Mouse (Mus musculus) thymus, postnatal 0 days (tissue): ENCODE data around the gene Abat. TPM values are rescaled to one million over a fixed set of nuclear protein-coding genes. Genes with fewer than 3 reads are reported as not detected.
A peak's percentile ranks its signal among the peaks of the same experiment; 100 is the strongest.

Experiments
- DNase-seq: peaks from one replicate; pipeline ENCODE4 v3.0.0-alpha.2; 2015; ENCODE audit warnings: low spot score
- polyA plus RNA-seq: library from polyadenylated mRNA; unstranded; fragments of >200 nt; fragmentation: Nextera tagmentation; extraction: Ambion mirVana; gene quantifications from 2 replicates; pipeline ENCODE4 v1.2.1, GENCODE M21; 2015

The Abat gene
- 9.3 and 13.9 TPM in 2 replicates for polyA plus RNA-seq

GRCm38 (mm10) chr16:8513236-8513906 is at the start of gene Abat:
Gene Abat, plus strand, starts transcription at chr16:8513429.
- DNase-seq: peak; percentile 73

- DNase-seq: no peak
Measured at GRCm38 (mm10) chr16:8470132-8470531, 43.1 kb upstream of the Abat start.

GRCm38 (mm10) chr16:8470603-8471481 is 42.4 kb upstream of the Abat start, which contains the start of gene Mettl22:
Gene Mettl22, plus strand, starts transcription at chr16:8470788.
- DNase-seq: peak; percentile 92

GRCm38 (mm10) chr16:8487396-8488005 is 25.7 kb upstream of the Abat start:
- DNase-seq: no peak

- no peak for DNase-seq
Measured at GRCm38 (mm10) chr16:8489340-8489739, 23.9 kb upstream of the Abat start.

GRCm38 (mm10) chr16:8491743-8492490 is 21.3 kb upstream of the Abat start:
- DNase-seq: no peak

GRCm38 (mm10) chr16:8494268-8494667 is 19.0 kb upstream of the Abat start:
- DNase-seq: peak; percentile 75

GRCm38 (mm10) chr16:8496967-8497366 is 16.3 kb upstream of the Abat start:
- DNase-seq: no peak

GRCm38 (mm10) chr16:8504271-8504670 is 9.0 kb upstream of the Abat start:
- no peak for DNase-seq

- no peak for DNase-seq
Measured at GRCm38 (mm10) chr16:8509894-8510293, 3.3 kb upstream of the Abat start.

GRCm38 (mm10) chr16:8512830-8513229 is 399 bp upstream of the Abat start:
- no peak for DNase-seq

- no peak for DNase-seq
Measured at GRCm38 (mm10) chr16:8514180-8514579, 951 bp downstream of the Abat start.

- no peak for DNase-seq
Measured at GRCm38 (mm10) chr16:8520525-8520924, 7.3 kb downstream of the Abat start.

GRCm38 (mm10) chr16:8521322-8521721 is 8.1 kb downstream of the Abat start:
- DNase-seq: no peak

- DNase-seq: no peak
Measured at GRCm38 (mm10) chr16:8523480-8524144, 10.4 kb downstream of the Abat start.

- no peak for DNase-seq
Measured at GRCm38 (mm10) chr16:8524163-8524847, 11.1 kb downstream of the Abat start.

- DNase-seq: no peak
Measured at GRCm38 (mm10) chr16:8525293-8525692, 12.1 kb downstream of the Abat start.

GRCm38 (mm10) chr16:8525877-8526276 is 12.6 kb downstream of the Abat start:
- DNase-seq: no peak

- no peak for DNase-seq
Measured at GRCm38 (mm10) chr16:8529389-8529788, 16.2 kb downstream of the Abat start.

- no peak for DNase-seq
Measured at GRCm38 (mm10) chr16:8530018-8530417, 16.8 kb downstream of the Abat start.
